Mouse (Mus musculus): ENCODE results near the gene Gm49366.
"Not testable (repeated sequence)": the region's sequence is repeated elsewhere in the genome, so short reads cannot be mapped to it uniquely, and the experiment has no call there.

- TF ChIP-seq POLR2A (IDR thresholded peaks at IDR 0.05; ENCODE audit: low read depth, low read length); CTCF (IDR thresholded peaks at IDR 0.05; ENCODE audit: extremely low read depth, insufficient read length, insufficient replicate concordance, low read depth, low read length): not testable (repeated sequence)
These were observed 55.9 kb downstream of the Gm49366 start for GRCm38 (mm10) chr12:84094666-84095065.
